Mouse (Mus musculus): ENCODE measurements around the gene Glmn.

The Glmn gene

DNA sequence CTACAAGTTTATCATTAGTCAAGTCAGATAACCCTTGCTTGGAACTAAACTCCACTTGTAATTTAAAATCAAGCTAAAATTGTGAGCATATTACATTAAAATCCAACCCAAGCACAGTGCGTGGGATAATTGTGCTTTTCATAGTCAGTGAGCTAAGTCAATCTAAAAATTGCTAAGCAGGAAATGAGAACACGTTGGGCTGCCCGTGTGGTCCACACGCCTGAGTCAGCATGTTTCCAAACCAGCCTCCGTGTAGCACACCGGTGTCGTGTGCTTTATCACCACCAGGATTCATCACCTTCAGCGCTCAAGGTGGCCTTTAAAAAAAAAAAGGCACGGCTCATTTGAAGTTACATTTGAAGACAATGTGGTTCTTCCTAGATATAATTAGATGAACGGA lies 73.4 kb downstream of the Glmn start:
- in situ Hi-C loops (cut with MboI; ENCODE audit: low pct_unique_long_range_greater_than_20kb in 1 of 2, low sequenced_read_pairs in 2 of 2, unreplicated experiment in 1 of 2) = no loop called here

DNA sequence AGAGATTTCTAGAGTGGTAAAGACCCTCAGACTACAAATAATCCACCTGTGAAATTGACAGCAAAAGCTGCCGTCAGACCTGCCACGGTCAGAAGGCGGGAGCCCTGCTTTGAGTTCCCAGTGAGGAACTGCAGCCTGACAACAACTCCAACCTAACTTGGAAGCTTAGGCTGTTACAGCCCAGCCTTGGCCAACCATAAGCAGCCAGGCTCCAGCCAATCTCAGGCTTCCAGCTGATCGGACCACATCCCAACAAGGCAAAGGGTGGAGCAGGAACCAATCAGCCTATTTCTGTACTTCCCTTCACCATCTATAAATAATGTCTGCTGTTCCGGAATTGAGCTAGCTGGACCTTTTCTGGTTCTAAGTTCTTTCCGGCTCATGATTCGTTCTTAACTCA lies 75.8 kb downstream of the Glmn start:
- in situ Hi-C loops (cut with MboI; ENCODE audit: low pct_unique_long_range_greater_than_20kb in 1 of 2, low sequenced_read_pairs in 2 of 2, unreplicated experiment in 1 of 2) = no loop called here

DNA sequence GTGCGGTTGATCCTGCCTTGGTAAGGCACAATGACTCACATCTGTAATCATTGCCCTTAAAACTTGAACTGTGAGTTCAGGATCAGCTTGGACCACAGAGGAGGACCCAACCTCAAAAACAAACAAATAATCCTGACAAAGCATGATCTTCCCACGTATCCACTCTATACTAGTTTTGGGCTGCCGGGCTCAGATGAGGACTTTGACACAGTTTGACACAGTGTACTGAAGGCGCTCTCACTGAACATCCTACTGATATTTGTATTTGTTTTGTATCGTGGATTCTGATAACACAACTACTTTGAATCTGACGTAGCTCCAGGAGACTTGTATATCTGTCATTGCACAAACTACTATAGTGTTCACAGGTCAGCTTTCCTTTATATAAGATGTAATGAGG lies 76.3 kb downstream of the Glmn start:
- in situ Hi-C loops (cut with MboI; ENCODE audit: low pct_unique_long_range_greater_than_20kb in 1 of 2, low sequenced_read_pairs in 2 of 2, unreplicated experiment in 1 of 2) = no loop called here

DNA sequence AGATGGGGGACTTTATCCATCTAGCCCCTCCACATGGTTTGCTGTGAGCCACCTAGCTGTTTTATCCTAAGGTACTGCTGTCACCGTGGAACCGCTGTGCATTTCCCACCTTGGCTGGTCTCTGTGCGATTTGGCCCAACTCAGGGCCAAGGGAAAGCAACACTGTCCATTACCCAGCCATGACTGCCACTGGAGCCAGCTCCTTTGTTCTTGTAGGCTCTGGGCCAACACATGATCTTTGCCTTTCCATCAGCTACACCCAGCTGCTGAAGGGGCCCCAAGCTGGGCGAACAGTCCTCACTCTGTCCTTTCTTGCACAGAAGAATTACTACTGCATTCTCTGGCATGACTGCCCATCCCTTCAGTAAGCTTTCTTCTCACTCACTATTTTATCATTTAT lies 79.1 kb downstream of the Glmn start:
- in situ Hi-C loops (cut with MboI; ENCODE audit: low pct_unique_long_range_greater_than_20kb in 1 of 2, low sequenced_read_pairs in 2 of 2, unreplicated experiment in 1 of 2) = no loop called here

DNA sequence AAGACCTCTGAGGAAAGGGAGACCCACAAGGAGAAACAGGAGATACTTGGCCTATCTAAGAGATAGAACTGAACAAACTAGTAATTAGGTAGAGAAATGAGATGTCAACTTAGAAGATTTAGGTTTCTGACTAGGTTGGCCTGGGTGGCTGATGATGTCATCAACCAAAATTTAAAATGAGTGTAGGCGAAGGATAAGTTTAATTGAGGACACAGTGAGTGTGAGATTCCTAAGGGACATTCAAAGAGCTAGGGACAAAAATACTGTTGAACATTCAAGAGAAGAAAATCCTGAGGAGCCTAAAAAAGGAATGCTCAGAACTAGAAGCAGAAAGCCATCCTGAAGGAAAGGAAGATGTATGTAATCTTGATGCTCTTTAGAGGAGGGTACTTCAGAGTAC lies 81.6 kb downstream of the Glmn start:
- in situ Hi-C loops (cut with MboI; ENCODE audit: low pct_unique_long_range_greater_than_20kb in 1 of 2, low sequenced_read_pairs in 2 of 2, unreplicated experiment in 1 of 2) = no loop called here

DNA sequence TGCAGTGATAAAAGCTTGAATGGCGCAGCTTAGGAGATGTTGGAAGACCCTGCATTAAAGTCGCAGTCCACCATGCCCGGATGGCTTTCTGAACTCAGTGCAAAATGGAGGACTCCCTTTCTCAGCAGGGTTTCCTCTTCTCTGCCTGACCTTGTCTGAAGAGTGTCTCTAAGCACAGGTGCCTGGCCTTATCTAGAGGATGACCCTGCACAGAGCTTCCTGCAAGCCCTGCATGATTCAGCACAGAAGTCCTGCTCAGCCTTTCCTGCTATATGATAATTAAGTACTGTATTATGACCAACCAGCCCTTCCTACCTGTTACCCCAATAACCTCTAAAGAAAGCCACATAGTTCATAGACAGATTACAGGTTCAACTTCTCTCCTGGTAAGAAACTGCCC lies 82.2 kb downstream of the Glmn start:
- in situ Hi-C loops (cut with MboI; ENCODE audit: low pct_unique_long_range_greater_than_20kb in 1 of 2, low sequenced_read_pairs in 2 of 2, unreplicated experiment in 1 of 2) = no loop called here

DNA sequence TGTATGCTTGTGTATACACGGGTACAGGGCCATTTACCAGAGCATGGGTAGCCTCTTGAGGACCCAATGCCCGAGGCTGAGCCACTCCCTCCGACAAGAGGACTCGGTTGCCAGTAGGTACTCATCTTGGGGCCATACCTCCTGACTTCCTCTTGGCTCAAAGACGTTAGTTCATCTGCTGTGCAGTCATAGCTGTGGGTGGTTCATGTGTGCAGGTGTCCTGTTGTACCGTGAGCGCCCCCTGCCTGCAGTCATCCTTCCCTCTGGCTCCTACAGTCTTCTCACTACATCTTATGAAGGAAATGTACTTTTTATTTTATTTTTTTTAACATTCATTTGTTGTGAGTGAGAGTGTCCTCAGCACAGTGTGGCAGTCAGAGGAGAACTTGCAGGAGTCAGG lies 84.1 kb downstream of the Glmn start:
- in situ Hi-C loops (cut with MboI; ENCODE audit: low pct_unique_long_range_greater_than_20kb in 1 of 2, low sequenced_read_pairs in 2 of 2, unreplicated experiment in 1 of 2) = no loop called here

DNA sequence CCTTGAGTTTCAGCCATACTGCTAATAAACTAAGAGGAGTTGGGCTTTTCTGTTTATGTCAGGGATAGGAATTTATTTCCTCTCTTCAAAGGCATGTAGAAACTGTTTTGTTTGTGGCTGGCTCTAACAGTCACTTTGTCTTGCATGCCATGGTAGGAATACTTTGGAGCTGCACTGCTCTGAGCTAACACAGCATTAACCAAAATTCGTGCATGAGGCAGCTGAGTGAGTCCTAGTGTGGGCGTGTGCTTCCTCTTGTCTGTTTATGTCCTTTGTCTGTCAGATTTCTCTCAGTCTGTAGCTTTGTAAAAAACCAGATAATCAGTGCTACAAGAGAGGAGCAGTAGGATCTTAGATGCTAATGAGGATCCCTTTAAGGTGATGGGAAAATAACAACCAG lies 86.4 kb downstream of the Glmn start:
- in situ Hi-C loops (cut with MboI; ENCODE audit: low pct_unique_long_range_greater_than_20kb in 1 of 2, low sequenced_read_pairs in 2 of 2, unreplicated experiment in 1 of 2) = no loop called here

DNA sequence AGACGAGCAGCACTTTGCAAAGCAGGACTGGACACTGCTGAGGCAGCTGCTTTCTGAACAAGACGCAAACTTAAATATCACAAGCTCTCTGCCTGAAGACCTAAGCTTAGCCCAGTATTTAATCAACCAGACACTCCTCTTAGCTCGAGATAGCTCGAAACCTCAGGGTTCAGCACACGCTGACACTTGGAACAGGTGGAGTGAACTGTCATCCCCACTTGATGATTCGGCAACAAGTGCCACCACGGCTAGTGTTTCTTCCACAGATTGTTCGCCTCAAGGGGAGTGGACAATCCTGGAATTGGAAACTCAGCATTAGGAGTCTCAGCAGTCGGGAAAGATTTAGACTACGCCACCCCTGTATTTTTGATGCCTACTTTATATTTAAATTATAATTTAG lies 87.2 kb downstream of the Glmn start:
- in situ Hi-C loops (cut with MboI; ENCODE audit: low pct_unique_long_range_greater_than_20kb in 1 of 2, low sequenced_read_pairs in 2 of 2, unreplicated experiment in 1 of 2) = no loop called here

DNA sequence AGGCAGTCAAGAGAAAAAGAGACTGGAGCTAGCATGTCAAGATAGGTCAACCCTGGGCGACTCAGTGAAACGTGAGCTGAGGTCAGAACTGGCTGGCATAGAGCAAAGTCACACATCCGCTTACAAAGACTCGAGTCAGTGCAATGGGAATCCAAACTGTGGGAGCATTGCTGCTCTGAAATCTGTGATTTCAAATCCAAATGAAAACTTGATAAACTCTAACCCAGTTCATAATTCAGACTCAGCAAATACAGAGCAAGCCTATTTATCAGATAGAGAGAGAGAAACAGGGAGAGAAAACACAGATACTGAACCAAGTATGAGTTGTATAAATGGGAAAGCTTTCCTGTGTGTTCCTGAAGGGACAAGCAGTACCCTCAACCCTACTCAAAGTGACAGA lies 90.4 kb downstream of the Glmn start, which contains the start of gene Gm42669:
Gene Gm42669 (plus strand): TSS at position 301 of the 400 bp plus-strand sequence.
- in situ Hi-C loops (cut with MboI; ENCODE audit: low pct_unique_long_range_greater_than_20kb in 1 of 2, low sequenced_read_pairs in 2 of 2, unreplicated experiment in 1 of 2) = no loop called here

DNA sequence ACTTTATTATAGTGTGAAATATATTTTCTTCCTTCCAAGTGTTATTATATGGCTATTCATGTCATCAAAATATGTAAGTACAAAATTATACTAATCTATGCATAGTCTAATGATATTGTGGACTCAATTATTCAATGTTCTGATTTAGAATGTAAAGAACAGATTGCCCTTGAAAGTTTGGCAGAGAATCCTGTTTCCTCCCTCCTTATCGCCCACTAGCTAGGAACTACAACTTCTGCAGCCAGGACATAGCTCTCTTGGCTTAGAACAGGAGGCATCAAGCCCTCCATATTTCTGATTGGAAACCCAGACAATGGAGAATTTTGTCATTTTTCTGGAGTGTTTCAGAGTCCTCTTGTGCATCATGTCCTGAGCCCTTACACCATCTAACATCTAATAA lies 96.9 kb downstream of the Glmn start:
- in situ Hi-C loops (cut with MboI; ENCODE audit: low pct_unique_long_range_greater_than_20kb in 1 of 2, low sequenced_read_pairs in 2 of 2, unreplicated experiment in 1 of 2) = no loop called here

DNA sequence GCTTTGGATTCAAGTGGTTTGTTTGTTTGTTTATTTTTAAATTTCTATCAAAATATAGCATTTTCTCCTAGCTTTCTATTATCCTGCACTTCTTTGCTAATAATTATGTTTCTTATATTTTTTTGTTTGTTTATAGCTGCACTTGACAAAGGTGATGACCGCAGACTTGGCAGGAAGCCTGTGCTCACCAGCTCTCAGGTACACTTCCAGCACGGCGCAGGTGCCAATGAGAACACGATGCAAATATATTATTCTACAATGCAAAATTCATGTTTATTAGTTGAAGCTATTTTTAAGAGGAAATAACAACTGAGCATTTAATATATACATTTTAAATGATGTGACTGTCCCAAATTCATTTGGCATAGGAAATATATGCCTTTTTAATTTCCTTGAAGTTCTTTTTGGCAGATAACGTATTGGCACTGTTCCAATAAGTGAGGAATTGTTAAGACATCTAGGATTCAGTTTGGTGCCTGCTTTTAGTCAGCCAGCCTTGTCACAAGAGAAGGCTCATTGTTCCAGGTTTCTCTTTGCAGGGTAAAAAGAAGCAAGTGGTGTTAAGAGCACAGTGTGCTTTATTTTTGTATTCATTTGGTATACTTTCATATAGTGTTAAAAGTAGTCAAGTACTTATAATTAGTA lies 97.7 kb downstream of the Glmn start:
- in situ Hi-C loops (cut with MboI; ENCODE audit: low pct_unique_long_range_greater_than_20kb in 1 of 2, low sequenced_read_pairs in 2 of 2, unreplicated experiment in 1 of 2) = no loop called here
